Mouse (Mus musculus) heart, adult 2 months (tissue): ENCODE measurements at regions not wholly inside any gene's neighbourhood (a gene's known extent, or its start where the extent isn't known, plus 50 kb on each side); places are given as distances from the start of the nearest gene placed in this dataset.

Experiments
- CTCF ChIP-seq: fragments of 200-600 bp; IDR thresholded peaks from 2 replicates; pipeline ENCODE4 v1.8.1; 2022; ENCODE audit warnings: antibody characterized with exemption, mild to moderate bottlenecking, moderate library complexity
- EP300 ChIP-seq: fragments of 200-500 bp; IDR thresholded peaks from 2 replicates; pipeline ENCODE4 v1.6.1; 2011; ENCODE audit warnings: low read depth, low read length, control low read depth; ENCODE audit not compliant: insufficient read depth
- POLR2A ChIP-seq: fragments of 200-500 bp; IDR thresholded peaks from 2 replicates; pipeline ENCODE4 v1.6.1; 2011; ENCODE audit warnings: mild to moderate bottlenecking, low read depth, low read length, control low read depth; ENCODE audit not compliant: insufficient read depth

GRCm38 (mm10) chr14:14515363-14515762 is 114.3 kb downstream of the Olfr721-ps1 start:
- TF ChIP-seq POLR2A: no peak
- no peak for TF ChIP-seq CTCF
- TF ChIP-seq EP300: no peak
